Mouse (Mus musculus) liver, embryonic 13.5 days (tissue): ENCODE data around the gene Nrxn2. TPM values are rescaled to one million over a fixed set of nuclear protein-coding genes. Genes with fewer than 3 reads are reported as not detected.

Experiments
- ATAC-seq: fragments of 200-750 bp; cut with Nextera tagmentation; 2 replicates; pipeline ENCODE4 v1.8.0; 2017; ENCODE audit warnings: low read depth, mild to moderate bottlenecking, moderate number of reproducible peaks, moderate library complexity
- DNase-seq: peaks from one replicate; pipeline ENCODE4 v3.0.0; 2022
- H3K27ac ChIP-seq: fragments of 300-500 bp; sonication (generic); 2 replicates; pipeline ENCODE4 v1.5.1; 2015; ENCODE audit warnings: moderate library complexity, mild to moderate bottlenecking, inconsistent platforms
- H3K27me3 ChIP-seq: fragments of 300-500 bp; sonication (generic); 2 replicates; pipeline ENCODE4 v1.6.1; 2015; ENCODE audit warnings: mild to moderate bottlenecking, inconsistent platforms
- H3K36me3 ChIP-seq: fragments of 300-500 bp; sonication (generic); 2 replicates; pipeline ENCODE4 v1.6.1; 2015; ENCODE audit warnings: mild to moderate bottlenecking, inconsistent platforms
- H3K4me1 ChIP-seq: fragments of 300-500 bp; sonication (generic); replicated peaks from 2 replicates; pipeline ENCODE4 v1.6.1; 2015; ENCODE audit warnings: inconsistent platforms
- H3K4me2 ChIP-seq: fragments of 300-500 bp; sonication (generic); 2 replicates; pipeline ENCODE4 v1.6.1; 2015; ENCODE audit warnings: inconsistent platforms, mild to moderate bottlenecking, moderate library complexity
- H3K4me3 ChIP-seq: fragments of 300-500 bp; sonication (generic); replicated peaks from 2 replicates; pipeline ENCODE4 v1.5.1; 2015; ENCODE audit warnings: mild to moderate bottlenecking, inconsistent platforms
- H3K9ac ChIP-seq: fragments of 300-500 bp; sonication (generic); 2 replicates; pipeline ENCODE4 v1.6.1; 2015; ENCODE audit warnings: mild to moderate bottlenecking, inconsistent platforms
- H3K9me3 ChIP-seq: fragments of 300-500 bp; sonication (generic); replicated peaks from 2 replicates; pipeline ENCODE4 v1.6.1; 2016; ENCODE audit warnings: inconsistent platforms
- WGBS: fragments of 180-500 bp; shearing (Covaris S2); methylation state at CpG from one replicate; pipeline ENCODE4 v1.1.7; 2015; ENCODE audit not compliant: insufficient replicate concordance; 5-methylcytosine and 5-hydroxymethylcytosine counted together
- polyA plus RNA-seq: library from polyadenylated mRNA; unstranded; fragments of >200 nt; fragmentation: Nextera tagmentation; extraction: Ambion mirVana; gene quantifications from 2 replicates; pipeline ENCODE4 v1.2.1, GENCODE M21; 2015

The Nrxn2 gene
- polyA plus RNA-seq, 1 experiment from 2014 or later: 0.54 TPM

GRCm38 (mm10) chr19:6381238-6381637 lies 37.3 kb upstream of the Nrxn2 start:
- Histone ChIP-seq H3K4me1 (peaks cover 16% of the 10 kb centered on the region; the same call in 1 of the 2 replicates), H3K4me2 (no peak overlapping the region), H3K4me3 (no peak overlapping the region), H3K36me3 (peaks cover 37% of the 10 kb centered on the region), H3K9ac (no peak overlapping the region), H3K9me3 (no peaks in the 10 kb centered on the region), H3K27me3 (no peaks in the 10 kb centered on the region), H3K27ac (no peak overlapping the region)
- 85% methylated on average over 5 of the region's 5 CpGs for WGBS
- DNase-seq (no peak), ATAC-seq (no peak)

- DNase-seq (no peak), ATAC-seq (no peak)
- peaks cover 16% of the 10 kb centered on the region; the same call in 1 of the 2 replicates for H3K4me1 ChIP-seq
- no peak overlapping the region for H3K27ac ChIP-seq
- no peaks in the 10 kb centered on the region for H3K9me3 ChIP-seq
- H3K4me2 ChIP-seq: no peak overlapping the region
- 45% methylated on average over 4 of the region's 4 CpGs for WGBS
- no peak overlapping the region for H3K9ac ChIP-seq
- H3K36me3 ChIP-seq: peaks cover 25% of the 10 kb centered on the region
- no peak overlapping the region for H3K4me3 ChIP-seq
- H3K27me3 ChIP-seq: no peaks in the 10 kb centered on the region
These were observed 36.1 kb upstream of the Nrxn2 start for GRCm38 (mm10) chr19:6382323-6382924.

GRCm38 (mm10) chr19:6383470-6383869 lies 35.1 kb upstream of the Nrxn2 start:
- Histone ChIP-seq H3K27ac (no peak overlapping the region), H3K9ac (no peak overlapping the region), H3K27me3 (no peaks in the 10 kb centered on the region), H3K4me3 (no peak overlapping the region), H3K9me3 (no peaks in the 10 kb centered on the region), H3K36me3 (peaks cover 14% of the 10 kb centered on the region), H3K4me1 (peaks cover 16% of the 10 kb centered on the region; the same call in 1 of the 2 replicates), H3K4me2 (no peak overlapping the region)
- 37% methylated on average over 5 of the region's 5 CpGs for WGBS
- ATAC-seq (no peak), DNase-seq (no peak)

- Histone ChIP-seq H3K4me2 (no peak within 1 kb of the TSS), H3K9ac (no peak within 1 kb of the TSS), H3K36me3 (peaks cover 8% of the 10 kb centered on the region), H3K4me3 (no peak within 1 kb of the TSS), H3K27me3 (peaks cover 4% of the 10 kb centered on the region), H3K27ac (no peak within 1 kb of the TSS), H3K9me3 (no peaks in the 10 kb centered on the region), H3K4me1 (peaks cover 20% of the 10 kb centered on the region)
- 20% methylated on average over 7 of the region's 7 CpGs for WGBS
- DNase-seq: no peak
- ATAC-seq: no peak
These were observed 34.4 kb upstream of the Nrxn2 start, which contains the start of gene Pygm for GRCm38 (mm10) chr19:6384128-6384527. Gene Pygm, plus strand, starts transcription at chr19:6384399.

GRCm38 (mm10) chr19:6384954-6385353 lies 33.6 kb upstream of the Nrxn2 start:
- Histone ChIP-seq H3K27me3 (peaks cover 9% of the 10 kb centered on the region), H3K4me1 (peaks cover 28% of the 10 kb centered on the region), H3K4me3 (no peak overlapping the region), H3K9me3 (no peaks in the 10 kb centered on the region), H3K36me3 (no peaks in the 10 kb centered on the region; the same call in 1 of the 2 replicates), H3K4me2 (no peak overlapping the region), H3K27ac (no peak overlapping the region), H3K9ac (no peak overlapping the region)
- ATAC-seq (no peak), DNase-seq (no peak)
- WGBS: 69% methylated on average over 11 of the region's 11 CpGs

- H3K4me3 ChIP-seq: no peak overlapping the region
- peaks cover 32% of the 10 kb centered on the region for H3K4me1 ChIP-seq
- no peak overlapping the region for H3K4me2 ChIP-seq
- WGBS: 74% methylated on average over 5 of the region's 5 CpGs
- ATAC-seq (no peak), DNase-seq (no peak)
- H3K36me3 ChIP-seq: no peaks in the 10 kb centered on the region
- H3K9me3 ChIP-seq: no peaks in the 10 kb centered on the region
- peaks cover 9% of the 10 kb centered on the region for H3K27me3 ChIP-seq
- no peak overlapping the region for H3K27ac ChIP-seq
- no peak overlapping the region for H3K9ac ChIP-seq
These were observed 33.1 kb upstream of the Nrxn2 start for GRCm38 (mm10) chr19:6385419-6385818.

- no peak overlapping the region for H3K4me2 ChIP-seq
- H3K36me3 ChIP-seq: no peaks in the 10 kb centered on the region
- H3K9me3 ChIP-seq: no peaks in the 10 kb centered on the region
- no peak overlapping the region for H3K27ac ChIP-seq
- H3K9ac ChIP-seq: no peak overlapping the region
- peaks cover 9% of the 10 kb centered on the region for H3K27me3 ChIP-seq
- no peak overlapping the region for H3K4me3 ChIP-seq
- no peak for ATAC-seq
- H3K4me1 ChIP-seq: peaks cover 36% of the 10 kb centered on the region
- 56% methylated on average over 7 of the region's 7 CpGs for WGBS
- no peak for DNase-seq
These were observed 32.7 kb upstream of the Nrxn2 start for GRCm38 (mm10) chr19:6385821-6386220.

GRCm38 (mm10) chr19:6386234-6386633 lies 32.3 kb upstream of the Nrxn2 start:
- ATAC-seq (no peak), DNase-seq (no peak)
- Histone ChIP-seq H3K36me3 (no peaks in the 10 kb centered on the region), H3K4me2 (no peak overlapping the region), H3K27me3 (peaks cover 9% of the 10 kb centered on the region), H3K9me3 (no peaks in the 10 kb centered on the region), H3K4me1 (peaks cover 36% of the 10 kb centered on the region), H3K9ac (no peak overlapping the region), H3K4me3 (no peak overlapping the region), H3K27ac (no peak overlapping the region)
- WGBS: 62% methylated on average over 9 of the region's 9 CpGs

- Histone ChIP-seq H3K27me3 (peaks cover 9% of the 10 kb centered on the region), H3K27ac (no peak overlapping the region), H3K4me3 (no peak overlapping the region), H3K4me2 (no peak overlapping the region), H3K4me1 (peaks cover 38% of the 10 kb centered on the region), H3K9me3 (no peaks in the 10 kb centered on the region), H3K36me3 (no peaks in the 10 kb centered on the region), H3K9ac (no peak overlapping the region)
- DNase-seq (no peak), ATAC-seq (no peak)
- 75% methylated on average over 13 of the region's 13 CpGs for WGBS
These were observed 30.5 kb upstream of the Nrxn2 start for GRCm38 (mm10) chr19:6388006-6388405.

- Histone ChIP-seq H3K27ac (no peak overlapping the region), H3K9me3 (no peaks in the 10 kb centered on the region), H3K4me1 (peaks cover 25% of the 10 kb centered on the region), H3K36me3 (no peaks in the 10 kb centered on the region), H3K4me2 (peak overlapping the region; percentile 61), H3K9ac (peak overlapping the region; percentile 33; the same call in 1 of the 2 replicates), H3K27me3 (peaks cover 9% of the 10 kb centered on the region), H3K4me3 (peak overlapping the region; percentile 39)
- ATAC-seq: peak; percentile 33; the same call in 1 of the 2 replicates
- no peak for DNase-seq
- 14% methylated on average over 16 of the region's 16 CpGs for WGBS
These were observed 28.7 kb upstream of the Nrxn2 start for GRCm38 (mm10) chr19:6389803-6390202.

- Histone ChIP-seq H3K9me3 (no peaks in the 10 kb centered on the region), H3K27ac (no peak overlapping the region), H3K27me3 (peaks cover 9% of the 10 kb centered on the region), H3K4me3 (no peak overlapping the region), H3K9ac (no peak overlapping the region), H3K4me1 (peaks cover 25% of the 10 kb centered on the region), H3K36me3 (no peaks in the 10 kb centered on the region), H3K4me2 (peak overlapping the region; percentile 61)
- ATAC-seq (no peak), DNase-seq (no peak)
- WGBS: 50% methylated on average over 6 of the region's 6 CpGs
These were observed 28.3 kb upstream of the Nrxn2 start for GRCm38 (mm10) chr19:6390251-6390650.

- H3K27me3 ChIP-seq: peaks cover 20% of the 10 kb centered on the region
- H3K9me3 ChIP-seq: no peaks in the 10 kb centered on the region
- no peak for DNase-seq
- H3K9ac ChIP-seq: no peak overlapping the region
- no peak for ATAC-seq
- 53% methylated on average over 14 of the region's 14 CpGs for WGBS
- no peak overlapping the region for H3K4me3 ChIP-seq
- no peak overlapping the region for H3K27ac ChIP-seq
- H3K36me3 ChIP-seq: no peaks in the 10 kb centered on the region
- H3K4me2 ChIP-seq: no peak overlapping the region
- H3K4me1 ChIP-seq: peaks cover 22% of the 10 kb centered on the region
These were observed 25.7 kb upstream of the Nrxn2 start for GRCm38 (mm10) chr19:6392743-6393393.
